Mouse (Mus musculus) ES-Bruce4 (cell line): ENCODE results near the gene Zbtb25.

Experiments
- CTCF ChIP-seq: IDR thresholded peaks from one replicate; pipeline ENCODE4 v1.8.1; 2011; ENCODE audit warnings: low read depth, low read length
- EP300 ChIP-seq: IDR thresholded peaks from 2 replicates; pipeline ENCODE4 v1.6.1; 2011; ENCODE audit warnings: low read depth, low read length; ENCODE audit not compliant: insufficient read depth
- POLR2A ChIP-seq: IDR thresholded peaks from one replicate; pipeline ENCODE4 v1.8.1; 2011; ENCODE audit warnings: low read length; ENCODE audit not compliant: insufficient read depth

DNA sequence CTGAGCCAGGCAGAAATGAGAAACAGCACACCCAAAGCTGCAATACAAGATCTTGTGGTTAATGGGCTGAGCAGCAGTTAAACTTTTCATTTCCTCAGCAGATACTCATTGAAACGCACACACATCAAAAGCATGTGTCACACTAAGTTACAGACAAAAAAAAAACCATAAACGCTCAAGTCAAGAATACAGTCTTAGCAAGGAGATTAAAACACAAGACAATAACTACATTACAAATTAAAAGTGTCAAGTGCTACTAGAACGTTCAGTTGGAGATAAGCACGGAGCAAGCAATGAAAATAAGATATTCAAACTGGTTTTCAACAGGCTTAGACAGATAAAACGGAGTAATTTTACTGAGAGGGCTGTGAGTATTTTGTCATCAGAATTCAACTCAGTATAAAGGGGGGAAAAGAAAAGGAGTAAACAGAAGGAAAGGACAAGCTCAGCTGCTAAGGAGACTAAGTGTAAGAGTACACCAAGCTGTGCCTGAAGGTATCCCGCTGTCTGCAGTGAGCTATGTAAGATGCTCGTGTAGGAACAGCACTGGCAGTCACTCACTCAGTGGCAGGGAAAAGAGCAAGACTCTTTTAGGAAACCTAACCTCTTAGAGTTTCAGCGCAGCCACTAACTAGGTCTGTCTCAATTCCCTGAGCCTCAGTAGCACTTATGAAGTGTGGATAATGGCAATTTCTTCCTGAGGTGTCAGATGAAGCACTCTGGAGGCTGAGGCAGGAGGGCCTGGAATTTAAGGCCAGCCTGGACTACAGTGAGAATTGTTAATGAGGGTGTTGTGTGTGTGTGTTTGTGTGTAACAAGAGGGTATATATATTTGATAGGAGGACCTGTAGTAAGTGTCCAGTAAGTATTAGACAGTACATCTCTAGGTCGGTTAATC is 7.7 kb downstream of the Zbtb25 start:
- no peak for TF ChIP-seq CTCF
- TF ChIP-seq POLR2A, result no peak
- no peak for TF ChIP-seq EP300
